Mouse (Mus musculus) neural tube, embryonic 12.5 days (tissue): ENCODE measurements around the gene Gm45140. TPM values are rescaled to one million over a fixed set of nuclear protein-coding genes. Genes with fewer than 3 reads are reported as not detected.

ENCODE experiments used
- ATAC-seq: fragments of 200-750 bp; cut with Nextera tagmentation; 2 replicates; pipeline ENCODE4 v1.8.0; 2017; ENCODE audit warnings: low read depth, mild to moderate bottlenecking, moderate TSS enrichment, moderate library complexity; ENCODE audit not compliant: low FRiP score
- H3K27ac ChIP-seq: fragments of 300-500 bp; sonication (generic); 2 replicates; pipeline ENCODE4 v1.5.1; 2016
- H3K27me3 ChIP-seq: fragments of 300-500 bp; sonication (generic); replicated peaks from 2 replicates; pipeline ENCODE4 v1.6.1; 2016; ENCODE audit warnings: mild to moderate bottlenecking
- H3K36me3 ChIP-seq: fragments of 300-500 bp; sonication (generic); 2 replicates; pipeline ENCODE4 v1.6.1; 2016; ENCODE audit warnings: mild to moderate bottlenecking
- H3K4me1 ChIP-seq: fragments of 300-500 bp; sonication (generic); 2 replicates; pipeline ENCODE4 v1.6.1; 2016
- H3K4me2 ChIP-seq: fragments of 300-500 bp; sonication (generic); replicated peaks from 2 replicates; pipeline ENCODE4 v1.6.1; 2016; ENCODE audit warnings: mild to moderate bottlenecking
- H3K4me3 ChIP-seq: fragments of 300-500 bp; sonication (generic); 2 replicates; pipeline ENCODE4 v1.5.1; 2016
- H3K9ac ChIP-seq: fragments of 300-500 bp; sonication (generic); 2 replicates; pipeline ENCODE4 v1.6.1; 2016; ENCODE audit warnings: mild to moderate bottlenecking
- H3K9me3 ChIP-seq: fragments of 300-500 bp; sonication (generic); 2 replicates; pipeline ENCODE4 v1.6.1; 2016; ENCODE audit warnings: mild to moderate bottlenecking
- WGBS: fragments of 180-500 bp; shearing (Covaris S2); methylation state at CpG from one replicate; pipeline ENCODE4 v1.1.7; 2016; 5-methylcytosine and 5-hydroxymethylcytosine counted together
- polyA plus RNA-seq: library from polyadenylated mRNA; unstranded; fragments of >200 nt; fragmentation: Nextera tagmentation; extraction: Ambion mirVana; gene quantifications from 2 replicates; pipeline ENCODE4 v1.2.1, GENCODE M21; 2016

Gene Gm45140
- polyA plus RNA-seq, 1 experiment from 2014 or later, result 6.2 TPM

GRCm38 (mm10) chr6:87791826-87792225 is 43.8 kb downstream of the Gm45140 start:
- no peaks in the 10 kb centered on the region for H3K9me3 ChIP-seq
- H3K9ac ChIP-seq, result no peak overlapping the region
- no peak overlapping the region for H3K4me3 ChIP-seq
- peaks cover 10% of the 10 kb centered on the region for H3K4me1 ChIP-seq
- no peak overlapping the region for H3K4me2 ChIP-seq
- WGBS, result 93% methylated on average over 5 of the region's 5 CpGs
- ATAC-seq, result no peak
- H3K36me3 ChIP-seq, result peaks cover 16% of the 10 kb centered on the region
- H3K27me3 ChIP-seq, result no peaks in the 10 kb centered on the region
- no peak overlapping the region for H3K27ac ChIP-seq

- 80% methylated on average over 7 of the region's 7 CpGs for WGBS
- peaks cover 10% of the 10 kb centered on the region for H3K4me1 ChIP-seq
- peaks cover 16% of the 10 kb centered on the region for H3K36me3 ChIP-seq
- no peak overlapping the region for H3K4me3 ChIP-seq
- H3K9ac ChIP-seq, result no peak overlapping the region
- H3K27ac ChIP-seq, result no peak overlapping the region
- H3K4me2 ChIP-seq, result no peak overlapping the region
- H3K9me3 ChIP-seq, result no peaks in the 10 kb centered on the region
- no peaks in the 10 kb centered on the region for H3K27me3 ChIP-seq
- ATAC-seq, result no peak
Measured at GRCm38 (mm10) chr6:87790779-87791480, 44.7 kb downstream of the Gm45140 start.

- WGBS, result 96% methylated on average over 6 of the region's 6 CpGs
- Histone ChIP-seq H3K4me1 (peaks cover 10% of the 10 kb centered on the region), H3K9ac (no peak overlapping the region), H3K4me2 (no peak overlapping the region), H3K27me3 (no peaks in the 10 kb centered on the region), H3K27ac (no peak overlapping the region), H3K36me3 (peaks cover 16% of the 10 kb centered on the region), H3K9me3 (no peaks in the 10 kb centered on the region), H3K4me3 (no peak overlapping the region)
- no peak for ATAC-seq
Measured at GRCm38 (mm10) chr6:87789791-87790190, 45.8 kb downstream of the Gm45140 start.

- no peak overlapping the region for H3K9ac ChIP-seq
- 54% methylated on average over 5 of the region's 5 CpGs for WGBS
- 0 out of 2 replicates have a peak, but pooled peaks have one; percentile 33 for ATAC-seq
Measured at GRCm38 (mm10) chr6:87788896-87789587, 46.6 kb downstream of the Gm45140 start.

GRCm38 (mm10) chr6:87788266-87788895 is 47.2 kb downstream of the Gm45140 start:
- Histone ChIP-seq H3K36me3 (peaks cover 16% of the 10 kb centered on the region), H3K9me3 (no peaks in the 10 kb centered on the region), H3K4me1 (peaks cover 10% of the 10 kb centered on the region), H3K4me3 (no peak overlapping the region), H3K9ac (no peak overlapping the region), H3K4me2 (no peak overlapping the region), H3K27ac (no peak overlapping the region), H3K27me3 (no peaks in the 10 kb centered on the region)
- WGBS, result 91% methylated on average over 9 of the region's 9 CpGs
- no peak for ATAC-seq

More at GRCm38 (mm10) chr6:87788896-87789587, 46.6 kb downstream of the Gm45140 start:
- Histone ChIP-seq H3K9me3 (no peaks in the 10 kb centered on the region), H3K27ac (no peak overlapping the region), H3K4me3 (no peak overlapping the region), H3K27me3 (no peaks in the 10 kb centered on the region), H3K4me1 (peaks cover 10% of the 10 kb centered on the region), H3K4me2 (no peak overlapping the region), H3K36me3 (peaks cover 16% of the 10 kb centered on the region)

GRCm38 (mm10) chr6:87787108-87787890 is 48.3 kb downstream of the Gm45140 start:
- Histone ChIP-seq H3K4me2 (no peak overlapping the region), H3K27ac (no peak overlapping the region), H3K9me3 (no peaks in the 10 kb centered on the region), H3K36me3 (peaks cover 11% of the 10 kb centered on the region), H3K4me3 (no peak overlapping the region), H3K4me1 (peaks cover 10% of the 10 kb centered on the region), H3K27me3 (no peaks in the 10 kb centered on the region), H3K9ac (no peak overlapping the region)
- WGBS, result 85% methylated on average over 6 of the region's 6 CpGs
- ATAC-seq, result no peak

GRCm38 (mm10) chr6:87786621-87787020 is 49.0 kb downstream of the Gm45140 start:
- ATAC-seq, result no peak
- WGBS, result 89% methylated on average over 5 of the region's 5 CpGs
- Histone ChIP-seq H3K36me3 (peaks cover 5% of the 10 kb centered on the region; the same call in 1 of the 2 replicates), H3K4me1 (peaks cover 10% of the 10 kb centered on the region), H3K4me3 (no peak overlapping the region), H3K27me3 (no peaks in the 10 kb centered on the region), H3K9me3 (no peaks in the 10 kb centered on the region), H3K27ac (no peak overlapping the region), H3K9ac (no peak overlapping the region), H3K4me2 (no peak overlapping the region)

GRCm38 (mm10) chr6:87784033-87784432 is 51.6 kb downstream of the Gm45140 start:
- no peaks in the 10 kb centered on the region for H3K27me3 ChIP-seq
- 83% methylated on average over 8 of the region's 8 CpGs for WGBS
- H3K9ac ChIP-seq, result no peak overlapping the region
- peaks cover 2% of the 10 kb centered on the region for H3K4me1 ChIP-seq
- H3K4me2 ChIP-seq, result no peak overlapping the region
- ATAC-seq, result no peak
- H3K4me3 ChIP-seq, result no peak overlapping the region
- no peaks in the 10 kb centered on the region for H3K9me3 ChIP-seq
- H3K27ac ChIP-seq, result no peak overlapping the region
- H3K36me3 ChIP-seq, result no peaks in the 10 kb centered on the region

- Histone ChIP-seq H3K4me1 (no peaks in the 10 kb centered on the region), H3K27ac (no peak overlapping the region), H3K9me3 (no peaks in the 10 kb centered on the region), H3K9ac (no peak overlapping the region), H3K36me3 (no peaks in the 10 kb centered on the region), H3K27me3 (no peaks in the 10 kb centered on the region), H3K4me3 (no peak overlapping the region), H3K4me2 (no peak overlapping the region)
- ATAC-seq, result no peak
- WGBS, result 84% methylated on average over 10 of the region's 10 CpGs
Measured at GRCm38 (mm10) chr6:87780546-87781301, 54.9 kb downstream of the Gm45140 start.

- H3K4me1 ChIP-seq, result no peaks in the 10 kb centered on the region
- no peak for ATAC-seq
- no peak overlapping the region for H3K27ac ChIP-seq
- H3K36me3 ChIP-seq, result no peaks in the 10 kb centered on the region
- no peaks in the 10 kb centered on the region for H3K9me3 ChIP-seq
- no peaks in the 10 kb centered on the region for H3K27me3 ChIP-seq
- H3K4me2 ChIP-seq, result no peak overlapping the region
- H3K9ac ChIP-seq, result no peak overlapping the region
- WGBS, result 82% methylated on average over 11 of the region's 11 CpGs
- H3K4me3 ChIP-seq, result no peak overlapping the region
Measured at GRCm38 (mm10) chr6:87779174-87780165, 56.1 kb downstream of the Gm45140 start.
